Mouse (Mus musculus) retina, embryonic 14.5 days (tissue): ENCODE data around the gene Foxp1.

Experiments used
- DNase-seq: peaks from one replicate; pipeline ENCODE4 v3.0.0-alpha.2; 2015; ENCODE audit warnings: low spot score

Gene Foxp1

GRCm38 (mm10) chr6:99520676-99521037 lies 1.9 kb downstream of the Foxp1 start:
- DNase-seq, result no peak

GRCm38 (mm10) chr6:99519806-99520675 lies 2.5 kb downstream of the Foxp1 start:
- peak; percentile 46 for DNase-seq

- DNase-seq, result peak; percentile 39
These were observed 3.5 kb downstream of the Foxp1 start for GRCm38 (mm10) chr6:99519052-99519451.

GRCm38 (mm10) chr6:99515667-99516199 lies 6.8 kb downstream of the Foxp1 start:
- no peak for DNase-seq

DNA sequence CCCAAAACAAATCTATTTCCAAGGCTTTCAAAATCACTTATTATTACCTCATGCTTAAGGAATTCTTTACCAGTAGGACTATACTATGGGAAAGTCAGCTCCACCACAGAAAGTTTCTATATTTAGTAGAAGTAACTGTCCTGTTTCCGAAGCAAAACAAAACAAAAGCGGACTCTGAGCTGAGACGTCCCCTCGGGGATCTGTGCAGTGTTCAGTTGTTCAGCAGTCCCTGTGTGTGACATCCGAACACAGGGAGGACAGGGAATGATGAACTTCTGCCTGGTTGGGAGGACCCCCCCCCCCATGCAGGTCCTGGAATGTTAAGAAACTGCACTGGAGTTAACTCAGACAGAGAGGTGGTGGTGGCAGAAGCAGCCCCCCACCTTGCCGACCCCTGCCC lies 10.7 kb downstream of the Foxp1 start:
- DNase-seq, result no peak

- DNase-seq, result no peak
These were observed 13.3 kb downstream of the Foxp1 start for GRCm38 (mm10) chr6:99509189-99509592.

DNA sequence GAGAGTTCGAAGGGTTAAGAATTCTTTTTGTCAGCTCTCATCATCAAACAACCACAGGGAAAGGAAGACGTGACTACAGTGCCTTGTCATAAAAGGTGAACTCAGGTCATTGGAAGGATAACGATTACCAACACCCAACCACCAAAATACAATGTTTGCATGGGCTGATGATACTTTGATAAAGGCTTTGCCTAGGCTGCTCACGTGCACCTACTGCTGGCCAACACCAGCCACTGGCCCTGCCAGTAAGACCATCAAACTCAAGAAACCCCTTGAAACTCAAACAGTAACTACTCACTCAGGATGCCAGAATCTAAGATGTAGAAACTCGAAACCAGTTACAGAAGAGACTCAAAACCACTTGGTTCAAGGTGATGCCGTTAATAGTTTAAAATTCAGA lies 15.7 kb downstream of the Foxp1 start:
- DNase-seq, result no peak

DNA sequence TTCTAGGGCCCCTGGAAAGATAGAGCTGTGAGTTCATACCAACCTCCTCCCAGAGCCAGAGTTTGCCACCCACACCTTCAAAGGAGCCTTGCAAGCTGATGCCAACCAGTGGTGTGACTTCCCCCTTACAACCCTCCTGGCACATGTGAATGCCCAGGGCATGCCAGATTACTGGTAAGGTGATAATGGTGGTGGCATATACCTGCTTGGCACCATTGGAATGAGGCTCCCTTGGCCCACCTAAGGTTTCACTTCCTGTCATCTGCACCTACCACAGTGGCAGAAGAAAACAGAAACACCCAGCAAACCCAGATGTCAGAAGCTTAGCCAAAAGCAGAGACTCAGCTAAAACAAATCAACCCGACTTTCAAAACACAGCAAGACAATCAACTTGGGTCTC lies 18.8 kb downstream of the Foxp1 start:
- DNase-seq, result no peak

GRCm38 (mm10) chr6:99502727-99503126 lies 19.8 kb downstream of the Foxp1 start:
- no peak for DNase-seq

- no peak for DNase-seq
These were observed 20.2 kb downstream of the Foxp1 start for GRCm38 (mm10) chr6:99502314-99502713.

DNA sequence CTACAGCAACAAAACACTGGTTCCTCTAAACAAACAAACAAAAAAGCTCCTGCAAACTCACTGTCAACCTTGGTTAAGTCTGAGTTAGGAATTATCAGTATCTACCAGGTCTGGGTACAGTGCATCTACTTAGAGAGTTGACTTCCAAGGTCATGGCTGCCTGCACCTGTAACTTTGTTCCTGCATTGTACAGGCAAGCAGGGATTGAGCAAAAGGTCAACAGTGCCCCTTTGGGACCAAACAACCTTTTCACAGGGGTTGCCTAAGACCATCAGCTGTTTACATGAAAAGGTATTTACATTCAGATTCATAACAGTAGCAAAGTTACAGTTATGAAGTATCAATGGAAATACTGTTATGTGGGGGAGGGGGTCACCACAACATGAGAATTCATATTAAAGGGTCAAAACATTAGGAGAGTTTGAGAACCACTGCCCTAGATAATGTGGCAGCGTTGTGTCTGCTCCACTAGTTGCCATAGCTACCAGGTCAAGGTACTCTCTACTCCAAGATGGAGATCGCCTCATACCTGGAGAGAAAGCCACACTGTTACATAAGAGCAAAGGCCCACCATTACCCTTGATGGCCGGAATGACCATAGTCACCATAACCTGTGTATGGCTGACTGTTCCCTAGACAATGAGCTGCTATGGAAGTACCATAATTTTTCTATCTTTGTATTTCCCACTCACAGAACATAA lies 21.8 kb downstream of the Foxp1 start:
- DNase-seq, result no peak

DNA sequence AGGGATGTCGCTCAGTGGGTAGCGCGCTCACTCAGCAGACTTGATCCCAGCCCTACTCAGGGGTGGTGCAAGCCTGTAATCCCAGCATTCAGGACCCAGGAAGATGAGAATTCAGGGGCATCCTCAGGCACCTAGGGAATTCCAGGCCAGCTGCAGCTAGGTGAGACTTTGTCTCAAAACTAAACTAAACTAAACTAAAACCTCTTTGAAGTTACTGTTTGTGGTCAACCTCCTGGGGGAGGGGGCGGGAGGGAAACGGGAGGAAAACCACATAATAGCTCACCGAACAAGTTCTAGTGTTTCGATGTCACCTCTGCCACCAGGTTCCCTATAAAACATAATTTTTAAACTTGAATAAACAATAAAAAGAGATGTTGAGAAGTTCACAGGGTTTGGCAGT lies 24.4 kb downstream of the Foxp1 start:
- DNase-seq, result no peak

DNA sequence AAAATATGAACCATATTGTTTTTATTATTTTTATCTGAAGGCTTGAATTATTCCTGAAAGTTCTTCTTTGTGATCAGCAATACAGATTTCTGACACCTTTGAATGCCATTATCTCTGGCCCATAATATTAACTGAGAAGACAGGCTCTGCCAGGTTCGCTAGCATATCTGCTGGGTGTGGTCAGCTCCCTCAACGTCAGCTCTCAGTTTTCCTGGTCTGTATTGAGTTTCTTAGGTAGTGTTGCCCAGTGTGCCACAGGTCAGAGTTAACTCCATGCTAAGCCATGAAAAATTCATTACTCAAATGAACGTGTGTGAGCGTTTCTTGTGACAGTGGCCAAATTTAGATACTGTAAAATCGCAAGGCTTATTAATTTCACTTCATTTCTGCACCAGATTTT lies 26.4 kb downstream of the Foxp1 start:
- DNase-seq, result no peak

- no peak for DNase-seq
These were observed 29.6 kb downstream of the Foxp1 start for GRCm38 (mm10) chr6:99492937-99493336.

DNA sequence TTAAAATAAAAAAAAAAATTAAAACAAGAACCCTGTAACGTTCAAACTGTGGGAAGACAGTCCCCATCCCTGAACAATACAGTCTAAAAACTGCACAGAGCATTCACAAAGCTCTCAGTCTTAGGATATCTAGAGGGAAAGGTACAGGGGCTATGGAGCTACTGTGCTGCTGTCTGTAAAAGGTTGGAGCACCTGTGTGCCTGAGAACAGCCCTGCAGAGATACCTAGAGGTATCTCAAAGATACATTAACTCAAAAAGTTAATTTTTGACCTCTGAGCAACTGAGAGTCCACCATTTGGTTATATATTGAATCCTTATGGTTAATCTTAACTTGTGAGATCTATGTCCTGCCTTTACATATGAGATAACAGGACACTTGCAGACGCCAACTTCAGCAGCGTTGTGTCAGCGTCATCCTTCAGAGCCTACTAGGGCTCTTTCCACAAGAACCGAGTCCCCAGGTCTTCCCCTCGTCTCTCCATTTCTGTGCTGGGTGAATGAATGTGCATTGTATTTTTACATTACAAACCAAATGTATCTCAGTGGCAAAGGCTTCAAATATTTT lies 30.5 kb downstream of the Foxp1 start:
- no peak for DNase-seq

DNA sequence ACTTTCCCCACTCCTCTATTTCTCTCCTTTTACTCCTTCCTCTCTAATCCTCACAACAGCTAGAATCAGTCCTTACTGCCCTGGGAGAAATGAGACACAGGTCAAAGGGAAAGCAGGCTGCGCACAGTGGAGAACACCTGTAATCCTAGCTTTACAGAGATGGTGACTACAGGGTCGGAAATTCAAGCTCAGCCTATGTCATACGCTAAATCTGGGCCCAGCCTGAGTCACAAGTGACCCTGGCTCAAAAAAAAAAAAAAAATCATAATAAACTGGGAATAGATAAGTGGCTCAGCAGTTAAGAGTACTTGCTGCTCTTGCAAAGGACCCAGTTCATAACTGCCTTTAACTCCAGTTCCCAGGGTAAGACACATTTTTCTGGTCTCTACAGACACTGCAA lies 31.4 kb downstream of the Foxp1 start:
- no peak for DNase-seq

DNA sequence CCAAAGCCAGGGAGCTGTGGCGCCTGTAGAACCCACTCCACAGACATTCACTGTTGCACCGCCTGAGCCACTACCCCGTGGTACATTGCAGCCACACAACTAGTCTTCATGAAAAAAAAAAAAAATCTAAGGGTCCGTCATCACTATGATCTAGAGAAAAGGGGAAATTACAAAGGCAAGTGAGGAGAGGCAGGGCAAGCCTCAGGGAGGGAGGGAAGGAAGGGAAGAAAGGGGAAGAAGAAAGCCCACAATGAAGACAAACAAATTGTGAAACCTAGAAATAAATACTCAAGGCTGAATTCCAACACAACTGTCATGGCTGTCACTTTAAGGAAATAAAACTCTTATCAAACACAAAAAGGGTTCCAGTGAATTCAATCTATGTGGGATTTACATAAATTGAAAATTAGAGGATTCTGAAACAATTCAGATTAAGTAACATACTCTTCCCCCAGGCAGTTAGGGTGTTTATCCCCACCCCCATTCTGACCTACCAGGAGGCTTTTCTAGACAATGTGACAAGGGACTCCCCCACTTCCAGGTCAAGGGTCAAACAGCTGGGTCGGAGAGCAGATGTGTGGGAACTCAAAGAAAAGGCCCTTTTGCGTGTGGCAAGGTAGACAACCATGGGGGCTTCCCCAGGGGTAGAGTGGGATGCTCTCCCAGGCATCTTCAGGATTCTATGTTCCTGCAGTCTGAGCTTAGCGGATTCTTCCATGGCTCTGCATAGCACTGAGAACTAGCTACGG lies 32.4 kb downstream of the Foxp1 start:
- no peak for DNase-seq

DNA sequence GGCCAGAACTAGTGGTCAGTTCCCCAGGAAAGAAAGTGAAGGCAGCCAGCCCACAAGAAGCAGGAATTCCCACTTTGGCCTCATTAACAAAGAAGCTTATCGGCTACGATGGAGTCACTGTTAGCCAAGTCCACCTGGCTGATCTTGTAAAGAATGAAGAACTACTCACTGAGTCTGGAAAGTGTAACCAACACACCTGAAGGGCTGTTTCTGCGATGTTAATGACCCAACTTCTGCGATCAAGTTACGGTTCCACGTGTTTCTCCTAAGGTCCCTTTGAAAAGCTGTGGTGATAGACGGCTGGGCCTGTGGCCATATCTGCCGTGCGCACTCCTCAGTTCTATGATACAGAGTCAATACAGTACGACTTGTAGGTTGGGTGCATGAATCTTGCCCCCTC lies 33.1 kb downstream of the Foxp1 start:
- DNase-seq, result no peak

DNA sequence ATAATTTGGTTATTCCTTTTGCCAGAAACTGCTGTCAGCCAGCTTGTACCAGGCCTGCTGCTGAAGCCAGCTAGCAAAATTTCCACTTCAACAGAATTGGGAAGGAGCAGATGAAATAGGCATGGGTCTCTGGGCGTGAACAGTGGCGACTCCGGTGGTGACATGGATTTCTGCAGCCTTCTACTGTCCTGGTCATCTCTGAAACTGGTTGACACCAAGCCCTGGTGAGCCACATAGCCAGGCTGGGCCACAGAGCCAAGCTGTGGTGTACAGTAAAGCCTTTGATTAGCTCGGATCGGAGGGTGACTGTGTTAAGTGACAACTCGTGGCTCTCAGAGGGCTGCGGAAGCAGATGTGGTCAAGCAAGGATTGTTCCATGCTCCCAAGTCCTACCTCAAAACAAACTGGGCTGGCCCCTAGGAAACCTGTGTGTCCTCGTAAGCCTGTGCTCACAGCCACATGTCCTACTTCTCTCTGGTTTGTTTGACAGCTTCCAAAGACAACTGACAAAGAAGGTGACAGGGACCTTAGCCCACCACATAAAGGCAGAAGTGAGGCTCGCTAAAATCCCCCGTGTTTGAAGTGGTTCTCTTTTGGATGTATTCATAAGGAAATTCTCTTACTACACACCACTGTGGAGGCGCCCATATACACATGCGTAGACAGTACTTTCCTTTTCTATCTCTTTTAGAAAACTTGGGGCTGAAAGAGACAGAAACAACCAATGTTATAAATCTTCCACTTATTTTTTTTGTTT lies 36.5 kb downstream of the Foxp1 start:
- peak; percentile 66 for DNase-seq

DNA sequence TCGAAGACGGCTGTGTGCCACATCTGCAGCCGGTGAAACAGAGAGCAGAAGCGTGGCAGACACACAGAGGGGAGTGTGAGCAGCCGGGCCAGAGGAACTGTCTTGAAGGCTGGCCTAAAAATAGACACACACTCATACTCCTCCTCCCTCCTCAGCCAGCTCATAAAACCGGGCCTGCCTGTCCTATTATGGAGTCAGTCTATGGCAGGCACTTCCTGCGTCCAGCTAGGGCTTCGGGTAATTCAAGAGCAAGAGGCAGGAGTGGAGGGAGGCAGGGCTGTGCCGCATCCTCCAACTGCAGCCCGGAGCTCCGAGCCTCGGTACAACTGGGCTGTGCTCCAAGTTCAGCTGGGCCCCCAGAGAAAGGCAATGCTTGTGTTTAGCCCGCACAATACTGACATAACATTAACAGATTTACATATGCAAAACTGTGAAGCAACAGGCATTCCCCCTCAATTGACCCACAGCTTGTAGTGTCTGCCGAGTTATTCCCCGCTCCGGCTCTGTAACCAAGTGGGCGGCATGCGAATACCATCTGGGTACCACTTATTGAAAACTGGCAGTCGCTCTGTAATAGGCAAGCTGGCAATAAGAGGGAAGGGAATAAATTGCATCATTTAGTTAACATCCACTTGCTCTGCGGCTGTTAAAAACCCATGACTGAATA lies 37.2 kb downstream of the Foxp1 start:
- peak; percentile 54 for DNase-seq

GRCm38 (mm10) chr6:99484884-99485216 lies 37.7 kb downstream of the Foxp1 start:
- DNase-seq, result no peak
